Mouse (Mus musculus) embryo, embryonic 11.5 days (tissue): ENCODE data around the gene Tssk1.
A peak's percentile ranks its signal among the peaks of the same experiment; 100 is the strongest.

Source experiments
- DNase-seq: peaks from one replicate; pipeline ENCODE4 v3.0.0-alpha.2; 2012; ENCODE audit warnings: low read depth, low spot score

The Tssk1 gene

DNA sequence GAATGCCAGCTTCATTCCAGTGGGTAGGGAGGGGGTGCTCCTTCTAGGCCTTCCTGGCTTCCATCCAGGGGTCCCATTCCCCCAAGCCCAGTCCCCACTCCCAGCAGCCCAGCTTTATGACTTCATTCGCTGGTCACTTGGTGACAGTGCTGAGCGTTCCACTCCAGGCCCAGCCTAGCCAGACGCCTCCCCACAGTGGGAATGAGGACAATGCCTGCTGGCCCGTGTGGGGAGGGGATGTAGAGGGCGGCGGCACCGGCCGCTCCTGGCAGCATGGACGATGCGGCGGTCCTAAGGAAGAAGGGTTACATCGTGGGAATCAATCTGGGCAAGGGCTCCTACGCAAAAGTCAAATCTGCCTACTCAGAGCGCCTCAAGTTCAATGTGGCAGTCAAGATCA, 4.4 kb downstream of the Tssk1 start, which contains the start of the genes Dgcr2 and Tssk2:
Dgcr2 (minus strand) TSS at position 101 of the 400 bp plus-strand sequence.
Tssk2 (plus strand) TSS at position 176 of the 400 bp plus-strand sequence.
- DNase-seq = no peak

DNA sequence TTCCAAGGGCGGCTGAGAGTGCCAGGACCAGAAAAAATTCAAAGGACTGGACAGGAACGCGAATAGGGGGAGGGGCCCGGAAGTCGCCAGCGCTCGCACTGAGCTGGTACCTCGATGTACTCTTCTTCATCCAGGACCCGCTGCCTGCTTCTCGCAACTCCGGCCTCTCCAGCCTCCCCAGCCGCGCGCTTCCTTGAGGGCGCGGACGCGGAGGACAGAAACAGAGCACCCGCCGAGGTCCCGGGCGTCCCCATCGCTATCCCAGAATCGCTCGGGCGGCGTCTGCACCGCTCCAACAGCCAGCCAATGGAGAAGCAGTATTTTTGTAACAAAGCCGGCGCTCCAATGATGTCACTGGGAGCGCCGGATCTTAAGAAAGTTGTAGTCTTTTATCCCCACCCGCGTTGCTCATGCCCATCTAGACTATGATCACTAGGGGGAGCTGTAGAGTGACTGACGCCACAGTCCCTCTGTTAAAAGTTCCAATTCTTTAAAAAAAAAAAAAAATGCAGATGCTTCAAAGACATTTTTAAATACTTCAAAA, 17.1 kb downstream of the Tssk1 start, which contains the start of gene Ess2:
Ess2 (minus strand) TSS at position 297 of the 544 bp plus-strand sequence.
- DNase-seq = peak; percentile 92

DNA sequence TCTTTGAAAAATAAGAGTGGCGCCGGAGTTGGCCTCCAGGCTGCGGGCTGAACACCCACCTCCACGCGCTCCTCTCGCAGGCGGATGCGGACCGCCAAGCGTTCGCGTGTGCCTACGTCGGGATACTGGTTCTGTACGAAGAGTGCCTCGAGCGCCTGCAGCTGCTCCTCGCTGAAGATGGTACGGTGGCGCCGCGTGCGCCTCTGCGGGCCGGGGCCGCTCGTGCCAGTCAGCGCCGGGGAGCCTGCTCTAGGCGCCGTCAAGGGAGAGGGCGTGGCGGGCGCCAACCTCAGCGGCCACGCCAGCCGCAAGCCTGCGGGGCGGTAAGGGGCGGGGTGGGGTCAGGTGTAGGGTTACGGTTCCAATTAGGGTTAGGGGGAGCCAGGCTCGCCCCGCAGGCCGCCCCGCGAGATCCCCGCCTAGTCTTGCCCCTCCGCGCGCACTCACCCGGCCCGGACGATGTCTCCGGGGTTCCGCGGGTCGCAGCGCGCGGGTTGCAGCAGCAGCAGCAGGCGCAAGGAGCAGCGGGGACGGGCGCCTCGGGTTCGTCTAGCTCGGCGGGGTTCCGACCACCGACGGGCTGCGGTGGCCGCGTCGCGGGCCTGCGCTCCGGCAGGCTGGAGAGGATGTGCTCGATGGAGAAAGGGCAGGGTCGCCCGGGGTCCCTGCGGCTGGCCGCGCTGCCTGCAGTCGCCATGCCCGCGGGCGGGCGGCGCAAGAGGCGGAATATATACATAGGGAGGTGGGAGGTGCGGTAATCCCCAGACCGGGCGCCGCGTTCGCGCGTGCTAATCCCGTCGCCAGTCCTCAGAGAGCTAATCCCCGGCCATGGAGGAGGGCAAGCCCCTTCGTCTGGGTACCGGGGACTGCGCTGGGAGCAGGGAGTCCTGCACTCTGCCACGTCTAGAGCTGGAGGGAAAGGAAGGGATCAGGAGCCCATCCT, 20.6 kb downstream of the Tssk1 start, which contains the start of gene Gsc2:
Gsc2 (minus strand) TSS at position 753 of the 943 bp plus-strand sequence.
- DNase-seq = no peak

DNA sequence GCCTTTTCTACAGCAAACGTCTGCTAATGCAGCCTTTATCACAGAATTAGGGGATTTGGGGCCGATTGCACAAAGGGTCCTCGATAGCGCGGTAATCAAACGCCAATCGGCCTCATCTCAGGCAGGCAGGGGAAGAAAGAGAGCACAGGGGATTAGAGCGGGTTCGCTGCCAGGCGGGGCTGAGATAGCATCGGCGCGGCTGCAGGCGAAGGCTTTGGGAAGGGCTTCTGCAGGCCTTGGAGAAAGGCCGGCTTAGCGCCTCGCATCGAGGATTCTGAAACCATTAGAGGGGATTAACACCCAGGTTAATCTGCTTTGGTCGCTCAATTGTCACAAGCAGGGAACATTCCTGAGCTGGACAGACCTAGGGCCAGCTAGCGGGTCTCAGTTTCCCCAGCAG, 26.6 kb downstream of the Tssk1 start:
- DNase-seq = no peak

DNA sequence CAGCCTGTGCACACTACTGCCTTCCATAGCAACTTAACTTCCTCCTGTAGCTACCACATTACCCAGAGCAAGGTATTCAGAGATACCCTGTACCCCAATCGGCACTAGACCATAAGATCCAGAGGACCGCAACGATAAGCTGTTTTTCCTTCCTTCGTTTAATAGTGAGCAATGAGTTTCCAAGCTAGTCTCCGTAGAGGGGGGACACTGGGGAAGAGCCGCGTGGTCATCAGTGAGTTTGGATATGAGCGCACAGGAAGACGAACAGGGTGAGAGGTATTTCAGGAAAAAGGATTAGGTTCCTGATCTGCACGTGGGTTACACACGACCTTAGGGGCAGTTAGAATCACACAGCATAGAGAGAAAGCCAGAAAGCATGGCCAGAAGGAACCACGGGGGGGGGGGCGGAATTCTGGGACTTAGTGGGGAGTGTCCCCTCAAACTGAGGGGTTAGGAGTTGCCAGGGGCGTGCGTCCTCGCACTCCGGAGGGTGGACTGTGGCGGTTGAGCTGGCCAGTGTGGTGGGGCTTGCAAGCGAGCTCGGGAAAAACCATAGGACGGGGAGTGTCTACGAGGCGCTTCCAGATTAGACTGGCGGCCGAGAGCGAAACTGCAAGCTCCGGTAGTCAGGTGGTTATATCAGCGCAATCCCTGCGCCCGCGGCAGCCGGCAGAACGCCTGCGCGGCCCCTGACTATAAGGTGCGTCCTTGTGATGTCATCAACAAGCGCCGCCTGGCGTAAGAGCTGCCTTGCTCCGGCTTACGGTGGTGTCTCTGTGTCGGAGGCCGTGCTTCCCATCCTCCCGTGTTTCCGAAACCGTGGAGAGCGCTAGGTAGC, 27.5 kb downstream of the Tssk1 start:
- peak; percentile 96 for DNase-seq

DNA sequence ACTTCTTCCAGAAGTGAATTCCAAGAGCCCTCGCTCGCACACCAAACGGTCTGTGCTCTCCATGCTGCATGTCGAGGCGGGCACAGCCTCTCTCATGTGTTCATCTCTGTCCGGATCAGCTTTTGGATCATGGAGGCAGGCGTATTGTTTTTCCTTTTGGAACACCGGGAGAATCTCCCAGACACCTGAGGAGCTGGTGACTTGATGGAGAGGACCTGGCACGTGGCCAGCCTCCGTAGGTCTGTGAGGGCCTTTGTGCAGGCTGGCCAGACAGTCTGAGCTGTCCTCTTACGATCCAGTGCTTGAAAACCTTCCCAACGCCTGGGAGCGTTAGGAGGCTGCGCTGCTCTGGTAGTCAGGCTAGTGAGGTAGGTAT, 28.1 kb downstream of the Tssk1 start:
- DNase-seq = no peak

DNA sequence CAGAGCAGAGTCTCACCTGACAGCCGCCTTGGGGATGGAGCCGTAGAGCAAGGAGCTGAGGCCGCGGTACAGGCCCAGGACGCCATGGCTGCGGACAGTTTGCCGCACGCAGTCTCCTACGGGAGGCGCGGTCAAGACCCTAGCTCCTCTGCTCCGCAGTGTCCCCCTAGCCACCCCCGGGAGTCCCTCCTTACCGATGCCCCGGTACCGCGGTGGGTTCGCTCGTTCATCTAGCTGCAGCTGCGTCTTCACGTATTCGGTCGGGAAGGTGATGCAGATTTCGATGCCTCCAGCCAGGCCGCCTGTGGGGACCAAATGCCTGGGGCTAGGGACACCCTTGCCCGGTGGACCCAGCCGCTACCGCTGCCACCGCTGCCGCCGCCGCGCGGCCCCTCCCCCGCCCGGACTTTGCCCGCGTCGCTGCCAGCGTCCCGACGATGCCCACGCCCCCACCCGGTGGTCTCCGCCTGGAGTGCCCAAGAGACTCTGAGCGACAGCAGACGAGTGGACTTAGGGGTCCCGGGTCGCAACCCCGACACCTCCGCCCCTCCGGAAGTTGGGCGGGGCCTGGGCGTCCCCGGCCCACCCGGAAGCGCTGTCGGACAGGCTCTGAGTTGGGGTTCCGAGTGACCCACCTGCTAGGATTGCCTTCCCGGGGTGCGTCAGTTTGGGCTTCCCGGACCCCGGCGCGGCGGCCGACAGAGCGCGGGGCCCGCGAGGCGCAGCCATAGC, 33.5 kb downstream of the Tssk1 start:
- DNase-seq = no peak

DNA sequence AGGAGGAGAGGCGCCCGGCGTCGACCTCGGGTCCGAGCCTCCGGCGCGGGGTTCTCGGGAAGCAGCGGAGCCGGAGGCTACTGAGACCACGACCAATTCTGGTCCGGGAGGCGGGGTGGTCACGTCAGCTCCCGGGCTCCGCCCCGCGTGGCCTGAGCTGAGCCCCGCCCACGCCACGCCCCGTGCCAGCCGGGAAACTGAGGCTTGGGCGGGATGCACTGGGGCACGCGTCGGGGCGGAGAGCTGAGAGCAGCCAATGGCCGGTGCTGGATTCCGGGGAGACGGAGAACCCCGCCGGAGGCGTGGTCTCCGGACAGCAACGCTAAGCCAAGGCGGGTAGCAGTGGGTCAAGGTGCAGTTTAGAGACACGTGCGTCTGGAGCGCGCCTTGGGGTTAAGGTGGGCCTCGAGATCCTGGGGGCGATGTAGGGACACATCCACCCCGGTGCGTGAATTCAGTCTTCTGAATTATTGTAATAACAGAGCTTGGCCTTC, 34.1 kb downstream of the Tssk1 start, which contains the start of gene Slc25a1:
Slc25a1 (minus strand) TSS at position 133 of the 494 bp plus-strand sequence.
- peak; percentile 71 for DNase-seq

DNA sequence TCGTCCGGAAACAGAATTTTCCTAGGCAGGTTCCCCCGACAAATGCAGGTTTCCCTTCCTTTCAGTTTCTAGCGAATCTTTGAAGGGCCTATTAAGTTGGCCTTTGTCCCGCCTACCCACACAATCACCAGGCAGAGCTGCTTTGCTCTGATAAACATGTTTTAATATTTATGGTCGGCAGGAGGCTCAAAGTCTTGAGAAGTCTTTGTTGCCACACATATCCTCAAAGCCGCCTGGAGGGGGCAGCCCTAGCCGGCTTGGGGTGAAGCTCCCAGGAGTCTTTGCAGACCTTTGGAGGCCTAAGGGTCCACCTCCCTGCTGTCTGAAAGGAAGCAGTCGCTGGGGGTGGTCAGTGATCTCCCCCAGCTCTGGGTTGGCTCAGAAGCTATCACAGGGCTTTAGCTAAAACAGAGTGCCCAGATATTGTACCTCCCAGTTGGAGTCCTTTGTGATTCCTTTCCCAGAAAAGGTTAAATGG, 34.6 kb downstream of the Tssk1 start:
- DNase-seq = peak; percentile 65

DNA sequence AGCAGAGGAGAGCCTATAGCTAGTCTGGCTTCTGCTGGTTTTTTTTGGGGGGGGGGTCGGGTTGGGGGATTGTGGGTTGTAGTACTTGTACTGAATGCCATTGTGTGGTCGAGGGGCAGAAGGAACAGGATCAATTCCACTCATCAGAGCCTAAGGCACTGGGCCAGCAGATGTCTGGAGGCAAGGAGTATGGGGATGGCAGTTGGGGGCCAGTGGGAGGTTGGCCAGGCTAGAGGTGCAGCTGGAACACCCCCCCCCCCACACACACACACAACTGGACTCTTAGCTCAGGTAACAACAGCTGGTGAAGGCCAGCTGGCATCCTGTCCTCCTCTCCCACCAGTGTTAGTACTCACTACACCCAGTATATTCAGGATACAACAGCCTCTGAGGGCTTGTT, 35.2 kb downstream of the Tssk1 start:
- DNase-seq = no peak

DNA sequence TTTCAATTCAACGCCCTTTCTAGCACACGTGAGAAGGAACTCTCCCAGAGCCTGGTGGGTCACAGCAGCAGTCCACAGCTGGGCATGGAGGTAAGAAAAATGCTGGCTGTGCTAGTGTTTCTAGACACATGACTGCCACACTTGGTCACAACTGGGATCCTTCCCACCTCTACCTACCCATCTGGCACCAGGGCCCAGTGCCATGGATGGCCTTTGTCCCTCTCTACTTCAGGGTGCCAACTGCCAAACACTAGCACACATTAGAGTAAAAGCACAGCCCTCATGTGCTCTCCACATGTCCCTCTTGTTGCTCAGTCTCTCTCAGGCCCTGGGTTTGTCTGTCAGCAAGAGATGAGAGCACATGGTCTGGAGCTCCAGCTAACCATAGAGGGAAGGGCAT, 35.6 kb downstream of the Tssk1 start:
- no peak for DNase-seq

DNA sequence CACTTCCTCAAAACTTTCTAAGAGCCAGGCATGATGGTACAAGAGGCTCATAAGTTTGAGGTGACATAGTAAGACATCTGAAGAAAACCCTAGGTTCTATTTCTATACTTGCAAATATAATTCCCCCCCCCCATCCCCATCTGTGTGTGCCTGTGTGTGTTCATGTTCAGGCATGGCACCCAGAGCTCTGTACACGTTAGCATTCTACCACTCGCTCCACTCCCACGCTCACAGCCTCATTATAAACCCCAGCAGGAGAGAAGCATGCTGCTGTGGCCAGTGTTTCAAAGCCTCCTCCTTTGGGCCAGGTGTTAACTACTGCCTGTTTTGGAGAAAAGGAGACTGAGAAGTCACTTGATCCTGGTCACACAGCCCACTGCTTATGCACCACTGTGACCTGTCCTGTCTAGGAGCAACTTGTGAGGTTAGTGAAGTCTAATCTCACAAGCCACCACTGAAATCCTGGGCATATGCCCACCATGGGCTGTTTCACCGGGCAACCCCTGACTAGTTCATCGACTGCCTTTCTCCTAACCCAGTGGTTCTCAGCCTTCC, 38.0 kb downstream of the Tssk1 start:
- no peak for DNase-seq

DNA sequence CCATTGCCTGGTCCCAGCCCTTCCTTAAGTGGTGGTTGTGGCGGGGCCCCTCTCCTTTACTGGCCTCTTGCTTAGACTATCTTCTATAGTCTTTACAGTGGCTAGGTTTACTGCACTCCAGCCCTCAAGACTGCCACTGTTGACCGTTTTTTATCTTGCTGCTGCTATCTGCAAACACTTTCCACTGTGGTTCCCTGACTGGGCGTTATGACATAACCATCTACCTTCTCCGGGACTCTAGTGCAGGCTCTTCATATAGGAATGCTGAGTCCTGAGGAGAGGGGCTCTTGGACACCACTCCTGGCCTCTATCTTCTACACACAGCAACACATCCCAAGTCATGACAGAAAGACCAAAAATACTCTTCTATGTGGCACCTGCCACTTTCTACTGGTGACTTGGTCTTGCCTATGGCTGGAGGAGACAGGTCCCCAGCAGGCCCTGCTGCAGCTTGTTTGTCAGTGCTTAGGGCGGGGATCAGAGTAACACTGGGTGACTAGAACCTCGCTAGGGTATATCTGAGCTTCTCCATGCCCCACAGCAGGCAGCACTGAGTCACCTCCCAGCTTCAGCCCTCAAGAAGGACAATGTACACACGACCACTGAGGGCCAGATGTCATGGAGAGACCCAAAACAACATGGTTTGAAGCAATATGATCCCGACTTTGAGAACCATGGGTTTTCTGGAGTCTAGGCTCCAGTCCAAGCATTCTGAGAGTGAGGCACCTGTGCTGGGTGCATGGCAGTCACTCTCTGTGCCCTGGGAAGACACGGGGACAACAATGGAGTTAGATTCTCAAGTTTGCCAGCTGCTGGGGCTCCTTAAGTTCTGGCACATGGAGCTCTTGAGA, 39.8 kb downstream of the Tssk1 start:
- no peak for DNase-seq

DNA sequence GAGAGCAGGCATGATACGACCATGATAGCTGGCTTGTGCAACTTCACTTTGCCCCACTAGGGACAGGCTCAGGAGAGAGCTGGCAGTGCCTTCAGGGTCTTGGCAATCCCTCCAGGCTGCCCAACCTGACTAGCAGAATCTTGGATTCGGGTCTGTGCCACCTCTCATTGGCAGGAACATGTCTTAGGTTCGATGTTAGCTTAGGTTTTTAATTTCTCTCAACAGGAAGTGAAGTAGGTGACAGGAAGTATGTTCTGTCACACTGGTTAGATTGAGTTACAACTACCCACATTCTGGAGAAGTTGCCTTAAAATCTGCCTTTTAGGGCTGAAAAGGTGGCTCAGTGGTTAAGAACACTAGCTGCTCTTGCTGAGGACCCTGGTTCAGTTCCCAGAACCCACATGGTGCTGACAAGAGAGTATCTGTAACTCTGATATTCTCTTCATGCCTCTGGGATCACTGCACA, 40.5 kb downstream of the Tssk1 start:
- no peak for DNase-seq

DNA sequence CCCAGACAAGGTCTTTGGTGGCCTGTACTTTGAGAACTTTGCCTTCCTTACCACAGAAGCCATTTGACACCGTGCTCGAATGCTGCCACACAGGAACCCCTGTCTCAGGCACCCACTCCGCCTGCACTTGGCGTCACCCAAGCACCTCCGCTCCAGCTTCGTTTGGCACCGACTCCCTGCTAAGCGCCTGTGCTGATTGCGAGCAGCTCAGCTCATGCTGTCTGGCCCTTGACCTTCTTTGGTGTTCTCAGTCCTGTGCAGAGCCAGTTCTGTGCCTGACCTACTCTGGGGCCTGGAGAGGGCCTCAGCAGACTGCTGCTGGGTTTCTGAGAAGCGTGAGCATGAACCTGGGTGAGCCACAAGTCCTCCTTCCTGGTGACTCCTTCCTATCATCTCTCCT, 42.8 kb downstream of the Tssk1 start:
- DNase-seq = no peak

DNA sequence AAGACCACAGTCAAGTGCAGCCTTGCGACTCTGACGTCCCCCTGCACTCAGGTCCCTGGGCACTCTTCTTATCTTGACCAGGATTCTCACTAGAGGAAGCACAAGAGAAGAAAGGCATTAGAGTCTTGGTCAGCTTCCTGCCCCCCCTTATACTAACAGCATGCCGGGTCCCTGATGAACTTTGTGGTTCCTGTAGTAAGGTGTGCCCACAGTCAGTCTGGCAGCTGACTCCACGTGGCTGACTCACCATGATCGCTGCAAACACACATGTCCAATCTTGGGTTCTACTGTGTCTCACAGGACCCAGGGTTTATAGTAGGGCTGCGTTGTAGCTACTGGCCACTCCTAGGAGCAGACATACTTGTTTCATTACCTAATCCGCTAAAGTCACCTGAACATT, 44.2 kb downstream of the Tssk1 start:
- no peak for DNase-seq

DNA sequence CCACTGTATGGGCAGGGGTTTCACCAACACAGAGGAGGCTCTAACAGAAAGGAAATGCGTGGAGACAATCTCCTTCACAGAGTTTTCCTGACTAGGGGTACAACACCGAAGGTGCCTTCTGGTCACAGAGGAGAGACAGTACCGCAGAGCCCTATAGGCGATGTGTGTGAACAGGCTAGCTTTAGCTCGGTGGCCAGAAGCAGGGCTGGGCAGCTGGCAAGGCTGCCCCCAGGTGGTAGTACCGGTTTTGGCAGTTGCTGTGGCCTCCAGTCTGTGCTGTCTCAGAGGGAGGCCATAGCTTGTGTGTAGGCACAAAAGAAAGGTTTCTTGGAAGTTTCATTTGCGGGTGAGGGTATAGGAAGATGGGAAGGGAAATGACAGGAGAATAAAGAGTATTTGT, 44.8 kb downstream of the Tssk1 start:
- DNase-seq = no peak

DNA sequence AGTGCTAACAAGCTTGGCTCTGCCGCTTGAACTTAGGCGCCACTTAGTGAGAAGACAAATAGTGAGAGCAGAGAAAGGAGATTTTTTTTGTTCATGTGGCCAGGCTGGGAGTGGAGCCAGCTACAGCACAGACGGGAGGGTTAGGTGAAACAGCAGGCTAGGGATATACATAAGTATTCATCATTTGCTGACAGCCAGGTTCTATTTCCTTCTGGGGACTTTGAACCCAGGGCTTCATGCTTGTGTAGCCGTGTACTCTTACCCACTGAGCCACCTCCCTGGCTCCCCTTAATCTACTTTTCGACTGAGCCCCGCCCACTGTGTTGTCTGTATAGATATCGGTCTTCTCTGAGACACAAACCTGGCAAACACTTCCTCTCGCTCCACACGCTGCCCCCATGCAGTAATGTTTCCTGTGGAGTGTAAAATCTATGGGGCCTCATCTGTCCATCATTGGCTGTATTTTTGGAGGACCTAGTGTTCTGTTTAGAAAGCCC, 45.3 kb downstream of the Tssk1 start:
- DNase-seq = no peak

DNA sequence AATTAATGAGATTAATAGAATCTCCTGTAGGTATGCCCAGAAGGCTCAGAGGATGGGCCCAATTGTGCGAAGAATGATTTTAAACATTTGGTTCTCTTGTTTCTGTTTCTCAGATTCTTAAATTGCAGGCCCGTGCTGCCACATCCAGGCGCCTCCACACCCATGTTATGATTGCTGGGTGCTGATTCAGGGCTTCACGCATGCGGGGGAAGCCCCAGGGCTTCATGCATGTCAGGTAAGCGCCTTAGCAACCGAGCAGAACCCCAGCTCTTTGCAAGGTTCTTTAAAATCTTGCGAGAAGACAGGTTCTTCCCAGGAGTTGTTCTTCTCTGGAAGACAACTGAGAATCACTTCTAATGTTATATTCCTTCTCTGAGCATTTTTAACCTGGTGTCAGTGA, 49.4 kb downstream of the Tssk1 start:
- DNase-seq = no peak
